Mouse (Mus musculus) large intestine, adult 2 months (tissue): ENCODE data around the gene Gm18336. TPM values are rescaled to one million over a fixed set of nuclear protein-coding genes. Genes with fewer than 3 reads are reported as not detected.
"Not testable (repeated sequence)": the region's sequence is repeated elsewhere in the genome, so short reads cannot be mapped to it uniquely, and the experiment has no call there.

Experiments
- DNase-seq: peaks from one replicate; pipeline ENCODE4 v3.0.0-alpha.2; 2012; ENCODE audit warnings: low read depth, low spot score
- WGBS: fragments of 180-500 bp; shearing (Covaris S2); methylation state at CpG from one replicate; pipeline ENCODE4 v1.1.7; 2018; 5-methylcytosine and 5-hydroxymethylcytosine counted together
- polyA plus RNA-seq: library from polyadenylated mRNA; depleted of rRNA; stranded (reverse); fragments of >200 nt; gene quantifications from 2 replicates; pipeline ENCODE4 v1.2.3, GENCODE M21; 2012; rRNA removed

Gene Gm18336
- polyA plus RNA-seq: 0.07 TPM in 1 of 2 replicates, not detected in the other

DNA sequence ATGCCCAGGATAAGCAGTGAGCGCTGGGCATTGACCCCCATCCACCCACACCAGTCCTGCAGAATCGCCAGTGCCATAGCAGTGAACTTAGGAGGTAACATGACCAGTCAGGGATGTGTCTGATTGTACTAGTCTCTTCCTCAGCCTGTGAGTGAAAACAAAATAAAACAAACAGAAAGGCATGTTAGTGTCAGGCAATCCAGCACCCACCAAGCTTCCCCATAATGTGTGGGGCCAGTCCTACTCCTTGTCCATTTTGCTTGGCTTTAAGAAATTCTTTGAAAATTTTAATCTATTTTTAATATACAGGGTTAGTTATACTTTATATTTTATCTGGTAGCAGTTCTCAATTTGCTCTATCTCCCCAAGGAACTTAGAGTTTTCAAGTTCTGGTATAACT lies at the start of gene Gm18336:
Gene Gm18336 (minus strand): TSS at position 101 of the 400 bp plus-strand sequence.
- WGBS: 82% methylated on average over 2 of the region's 2 CpGs

GRCm38 (mm10) chrX:73441428-73441827 lies 42.9 kb upstream of the Gm18336 start:
- DNase-seq: no peak
- 69% methylated on average over 2 of the region's 2 CpGs for WGBS

More for the DNA sequence above, at the start of gene Gm18336:
- DNase-seq: not testable (repeated sequence)

GRCm38 (mm10) chrX:73435252-73435651 lies 36.7 kb upstream of the Gm18336 start, which contains the start of gene Trex2:
Gene Trex2 (minus strand): TSS chrX:73435344.
- DNase-seq: no peak
- 40% methylated on average over 11 of the region's 11 CpGs for WGBS

- 51% methylated on average over 5 of the region's 5 CpGs for WGBS
- no peak for DNase-seq
Measured at GRCm38 (mm10) chrX:73432850-73433249, 34.3 kb upstream of the Gm18336 start.

- no peak for DNase-seq
Measured at GRCm38 (mm10) chrX:73430036-73430435, 31.5 kb upstream of the Gm18336 start.

GRCm38 (mm10) chrX:73412767-73413166 lies 14.2 kb upstream of the Gm18336 start:
- no peak for DNase-seq
- WGBS: 27% methylated on average over 1 of the region's 1 CpGs

More at GRCm38 (mm10) chrX:73430036-73430435, 31.5 kb upstream of the Gm18336 start:
- WGBS: 90% methylated on average over 2 of the region's 2 CpGs

DNA sequence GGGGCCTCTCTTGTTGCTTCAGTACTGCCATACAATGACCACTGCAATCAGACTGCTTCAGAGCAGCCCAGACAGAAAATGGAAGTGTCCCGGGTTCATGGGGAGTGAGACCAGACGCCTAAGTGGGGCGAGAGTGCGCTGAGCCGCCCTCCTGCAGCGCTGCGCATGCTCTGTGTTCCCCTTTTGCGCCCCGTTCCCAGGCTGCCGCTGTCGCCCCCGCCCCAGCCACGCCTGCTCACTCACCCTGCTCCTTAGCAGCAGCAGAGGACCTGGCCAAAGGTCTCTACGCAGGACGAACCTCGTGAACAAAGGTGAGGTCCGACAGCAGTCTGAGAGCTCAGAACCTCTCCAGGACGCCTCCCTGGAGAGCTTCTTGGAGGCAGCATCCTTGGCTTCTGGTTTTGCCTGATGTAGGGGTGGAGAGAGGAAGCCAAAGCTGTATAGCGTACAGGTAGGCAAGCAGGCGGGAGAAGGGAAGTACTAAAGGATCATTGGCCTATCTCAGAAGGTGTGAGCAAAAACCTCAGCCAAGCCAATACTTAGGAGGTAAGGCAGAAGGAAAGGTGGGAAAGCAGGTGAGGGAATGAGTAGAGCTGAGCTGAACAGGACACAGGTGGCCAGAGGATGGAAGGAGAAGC lies 12.5 kb upstream of the Gm18336 start, which contains the start of gene Zfp92:
Gene Zfp92 (plus strand): TSS at position 217 of the 638 bp plus-strand sequence.
- no peak for DNase-seq
- 15% methylated on average over 20 of the region's 20 CpGs for WGBS

DNA sequence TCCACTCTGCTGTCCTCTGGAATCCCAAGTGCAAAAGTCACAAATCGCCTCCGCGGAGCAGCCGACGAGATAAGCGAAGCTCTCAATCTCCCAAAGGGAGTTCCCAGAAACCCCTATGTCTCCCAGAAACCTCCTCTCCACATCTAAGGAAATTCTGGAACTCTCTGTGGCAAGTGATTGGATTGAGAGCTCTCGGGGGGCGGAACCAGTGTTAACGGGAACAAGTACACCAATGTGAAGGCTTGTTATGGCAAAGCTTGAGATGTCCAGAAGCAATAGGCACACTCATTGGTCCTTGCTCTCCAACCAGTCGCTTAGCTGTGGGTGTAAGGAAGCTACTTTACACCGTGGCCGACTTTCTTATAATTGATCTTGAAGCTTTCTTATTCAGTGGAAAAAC lies 3.1 kb upstream of the Gm18336 start:
- DNase-seq: no peak
- WGBS: 95% methylated on average over 12 of the region's 12 CpGs

GRCm38 (mm10) chrX:73400951-73401350 lies 2.4 kb upstream of the Gm18336 start:
- WGBS: 87% methylated on average over 20 of the region's 20 CpGs

GRCm38 (mm10) chrX:73396446-73396845 lies 2.1 kb downstream of the Gm18336 start:
- 94% methylated on average over 1 of the region's 1 CpGs for WGBS
- no peak for DNase-seq

More at GRCm38 (mm10) chrX:73400951-73401350, 2.4 kb upstream of the Gm18336 start:
- no peak for DNase-seq

- no peak for DNase-seq
- 73% methylated on average over 4 of the region's 4 CpGs for WGBS
Measured at GRCm38 (mm10) chrX:73391481-73391880, 7.1 kb downstream of the Gm18336 start.

DNA sequence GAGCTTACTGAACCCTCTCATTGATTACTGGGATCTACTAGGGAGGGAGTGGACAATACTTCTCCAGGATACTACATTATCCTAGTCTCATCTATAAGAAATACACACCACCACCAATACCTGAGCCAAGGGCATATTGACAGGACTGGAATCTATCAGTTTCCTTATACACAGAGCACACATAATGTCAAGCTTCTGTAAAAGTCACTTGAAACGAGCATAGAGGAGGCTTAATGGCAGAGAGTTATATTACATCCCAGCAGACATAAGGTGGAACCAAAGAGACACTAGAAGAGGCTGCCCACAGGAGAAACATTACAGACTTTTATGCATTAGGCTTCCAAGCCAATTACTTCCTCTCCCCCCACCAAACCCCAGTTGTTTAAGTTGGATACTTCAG lies 13.6 kb downstream of the Gm18336 start:
- DNase-seq: no peak
- WGBS: 11% methylated on average over 1 of the region's 1 CpGs

- WGBS: 63% methylated on average over 6 of the region's 6 CpGs
- DNase-seq: no peak
Measured at GRCm38 (mm10) chrX:73384419-73384818, 14.1 kb downstream of the Gm18336 start.

DNA sequence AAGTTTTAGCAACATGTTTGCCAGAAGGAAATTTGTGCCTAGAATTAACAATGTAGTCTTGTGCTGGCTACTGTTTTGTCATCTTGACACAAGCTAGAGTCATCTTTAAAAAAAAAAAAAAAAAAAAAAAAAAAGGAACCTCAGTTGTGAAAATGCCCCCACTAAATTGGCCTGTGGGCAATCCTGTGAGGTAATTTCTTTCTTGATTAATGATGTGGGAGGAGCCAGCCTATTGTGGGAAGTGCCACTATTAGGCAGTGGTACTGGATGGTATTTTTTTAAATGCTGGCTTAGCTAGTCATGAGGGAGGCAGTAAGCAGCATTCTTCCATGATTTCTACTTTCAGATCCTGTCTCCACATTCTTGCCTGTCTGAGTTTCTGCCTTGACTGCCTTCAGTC lies 35.2 kb downstream of the Gm18336 start:
- no peak for DNase-seq

- no peak for DNase-seq
- WGBS: 89% methylated on average over 1 of the region's 1 CpGs
Measured at GRCm38 (mm10) chrX:73356719-73357118, 41.8 kb downstream of the Gm18336 start.

GRCm38 (mm10) chrX:73356163-73356562 lies 42.4 kb downstream of the Gm18336 start:
- 90% methylated on average over 2 of the region's 2 CpGs for WGBS

More at GRCm38 (mm10) chrX:73356163-73356562, 42.4 kb downstream of the Gm18336 start:
- no peak for DNase-seq

Other genes with a start within 250 kb of the Gm18336 start
- gene Xlr5b, start 249.9 kb downstream of the Gm18336 start, polyA plus RNA-seq: 0.07 TPM in 1 of 2 replicates, not detected in the other
- gene DXBay18, start 249.3 kb downstream of the Gm18336 start, polyA plus RNA-seq: not detected in 2 replicates
- not detected in 2 replicates for gene Spin2d, start 221.7 kb downstream of the Gm18336 start, polyA plus RNA-seq
- gene Xlr3b, start 206.5 kb downstream of the Gm18336 start, polyA plus RNA-seq: 0.22 TPM in 1 of 2 replicates, not detected in the other
- gene Xlr4b, start 184.4 kb downstream of the Gm18336 start, polyA plus RNA-seq: 0.47 and 0.99 TPM in 2 replicates
- 7.2 and 7.7 TPM in 2 replicates for gene F8a, start 170.4 kb downstream of the Gm18336 start, polyA plus RNA-seq
- 0.41 and 0.74 TPM in 2 replicates for gene Xlr4c, start 155.6 kb downstream of the Gm18336 start, polyA plus RNA-seq
- not detected in 2 replicates for gene Xlr3c, start 133.3 kb downstream of the Gm18336 start, polyA plus RNA-seq
- not detected in 2 replicates for gene Xlr5a, start 105.8 kb downstream of the Gm18336 start, polyA plus RNA-seq
- gene Xlr5c, start 105.8 kb downstream of the Gm18336 start, polyA plus RNA-seq: not detected in 2 replicates
- gene Gm45015, start 61.9 kb downstream of the Gm18336 start, polyA plus RNA-seq: not detected in 2 replicates
- 3.0 and 4.7 TPM in 2 replicates for gene Zfp275, start 56.1 kb downstream of the Gm18336 start, polyA plus RNA-seq
- gene Zfp92, start 12.4 kb upstream of the Gm18336 start, polyA plus RNA-seq: 0.27 and 1.3 TPM in 2 replicates
- 2.5 and 7.0 TPM in 2 replicates for gene Trex2, start 36.6 kb upstream of the Gm18336 start, polyA plus RNA-seq
- gene Haus7, start 60.3 kb upstream of the Gm18336 start, polyA plus RNA-seq: 16.3 and 18.2 TPM in 2 replicates
- 124 and 157 TPM in 2 replicates for gene Bgn, start 84.9 kb upstream of the Gm18336 start, polyA plus RNA-seq
- gene Atp2b3, start 104.3 kb upstream of the Gm18336 start, polyA plus RNA-seq: 0.15 and 0.16 TPM in 2 replicates
- 0.20 and 0.49 TPM in 2 replicates for gene Dusp9, start 240.7 kb upstream of the Gm18336 start, polyA plus RNA-seq